ENCODE assay signal across 24 mouse cellular contexts in the genomic region with DNA sequence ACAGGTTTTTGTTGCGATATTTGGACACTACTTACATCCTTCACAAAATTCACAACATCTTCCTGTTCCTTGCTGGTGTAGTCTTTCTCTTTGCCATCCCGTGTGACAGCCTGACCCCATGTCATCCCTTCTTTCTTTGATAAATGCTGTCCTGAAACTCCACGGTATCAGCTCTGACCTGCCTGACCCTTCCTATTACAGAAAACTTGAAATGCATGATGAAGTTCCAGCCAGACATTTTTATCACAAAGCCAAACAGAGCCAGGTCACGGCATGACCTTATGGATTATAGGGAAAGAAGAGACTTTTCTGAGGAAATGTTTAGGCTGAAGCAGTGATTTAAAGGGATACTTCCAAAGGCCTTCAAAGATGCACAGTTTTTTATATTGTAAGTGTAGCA.
DNase-seq lines count a peak whose midpoint lies in the region; ATAC-seq lines count a peak whose summit lies in the region.
"Had no signal": no experiment of that assay in that cellular context is flagged by ENCODE, and none has a peak within 500 bp of the region (broad histone marks: within the 10 kb centered on the region; RNA-seq: fewer than 3 reads in every experiment).

No protein-coding gene starts in this region.

- no peaks in the 10 kb centered on the region for H3K27me3 ChIP-seq in kidney, embryonic 16.5 days (ENCODE audit: insufficient read depth, low read length)
- H3K27me3 ChIP-seq in intestine, embryonic 15.5 days (replicated peaks), result no peaks in the 10 kb centered on the region
- H3K27me3 ChIP-seq: embryonic facial prominence, embryonic 15.5 days; hindbrain, embryonic 13.5 days; Patski had no signal

- H3K4me2 ChIP-seq in kidney, embryonic 16.5 days (replicated peaks; ENCODE audit: low read depth, low read length), result no peak overlapping the region
- no peak overlapping the region for H3K4me2 ChIP-seq in intestine, embryonic 15.5 days (replicated peaks)
- H3K4me2 ChIP-seq: embryonic facial prominence, embryonic 15.5 days; hindbrain, embryonic 13.5 days had no signal

- peak; percentile 5; the same call in 1 of the 2 replicates for ATAC-seq in kidney, embryonic 16.5 days (ENCODE audit: low FRiP score, low TSS enrichment)
- ATAC-seq in intestine, embryonic 15.5 days, result peak; percentile 15; the same call in 1 of the 2 replicates
- no peak for ATAC-seq in megakaryocyte-erythroid progenitor cell, adult 5-6 weeks (replicated peaks; ENCODE audit: low FRiP score, low TSS enrichment, poor library complexity, severe bottlenecking)
- ATAC-seq: activated CD4-positive, CD25-positive, alpha-beta regulatory T cell, adult 4 months; forebrain, embryonic 14.5 days; hindbrain, postnatal 0 days; Patski had no signal

- H3K27ac ChIP-seq in kidney, embryonic 16.5 days (ENCODE audit: low read length), result no peak overlapping the region
- 0 out of 2 replicates have a peak overlapping the region, but pooled peaks have one; percentile 20 for H3K27ac ChIP-seq in intestine, embryonic 15.5 days
- H3K27ac ChIP-seq: embryonic facial prominence, embryonic 15.5 days; forebrain, embryonic 10.5 days; heart, embryonic 10.5 days; hindbrain, embryonic 13.5 days; hindbrain, postnatal 0 days had no signal

- H3K4me1 ChIP-seq in kidney, embryonic 16.5 days (ENCODE audit: insufficient read depth, low read length), result peaks cover 7% of the 10 kb centered on the region; the same call in 1 of the 2 replicates
- H3K4me1 ChIP-seq in intestine, embryonic 15.5 days (replicated peaks), result no peaks in the 10 kb centered on the region
- H3K4me1 ChIP-seq: embryonic facial prominence, embryonic 15.5 days; hindbrain, embryonic 13.5 days had no signal

- no peaks in the 10 kb centered on the region for H3K36me3 ChIP-seq in kidney, embryonic 16.5 days (ENCODE audit: insufficient read depth, low read length)
- no peaks in the 10 kb centered on the region for H3K36me3 ChIP-seq in intestine, embryonic 15.5 days
- H3K36me3 ChIP-seq: embryonic facial prominence, embryonic 15.5 days; heart, embryonic 10.5 days; hindbrain, embryonic 13.5 days had no signal

- no peaks in the 10 kb centered on the region for H3K9me3 ChIP-seq in kidney, embryonic 16.5 days (ENCODE audit: low read length)
- no peaks in the 10 kb centered on the region for H3K9me3 ChIP-seq in intestine, embryonic 15.5 days
- H3K9me3 ChIP-seq: embryonic facial prominence, embryonic 15.5 days; forebrain, embryonic 10.5 days; heart, embryonic 10.5 days; hindbrain, embryonic 13.5 days had no signal

- no peak overlapping the region for H3K9ac ChIP-seq in kidney, embryonic 16.5 days (replicated peaks; ENCODE audit: low read length)
- H3K9ac ChIP-seq in intestine, embryonic 15.5 days, result no peak overlapping the region
- H3K9ac ChIP-seq: embryonic facial prominence, embryonic 15.5 days; hindbrain, embryonic 13.5 days had no signal

- H3K4me3 ChIP-seq in kidney, embryonic 16.5 days (ENCODE audit: low read length), result no peak overlapping the region
- no peak overlapping the region for H3K4me3 ChIP-seq in intestine, embryonic 15.5 days (replicated peaks)
- H3K4me3 ChIP-seq: embryonic facial prominence, embryonic 15.5 days; erythroblast, embryonic 14.5 days; forebrain, embryonic 10.5 days; heart, embryonic 10.5 days; hindbrain, embryonic 13.5 days had no signal

- peak; percentile 51 for DNase-seq in embryo, embryonic 10 days (ENCODE audit: low spot score)
- DNase-seq in embryo, embryonic 9.5 days (ENCODE audit: extremely low spot score), result no peak
- no peak for DNase-seq in kidney, postnatal 36 days
- DNase-seq in yolk sac, embryonic 10.5 days (ENCODE audit: low spot score), result peak; percentile 67
- DNase-seq: adrenal gland, adult 2 months; adrenal gland, postnatal 25 days; cerebellum, adult 18-20 months; cerebellum, adult 9-11 months; cerebellum, postnatal 36 days; gastrocnemius, postnatal 36 days; heart, adult 11 months; heart, postnatal 10 days had no signal

- 20% methylated on average over 4 of the region's 4 CpGs for WGBS in kidney, embryonic 16.5 days
- WGBS in intestine, embryonic 15.5 days, result 20% methylated on average over 4 of the region's 4 CpGs

Comparison
In these comparisons a context has a peak if more than half of its experiments do, and no peak if none do; other contexts are left out.
1. DNase-seq: peak in embryo, embryonic 10 days (single experiment) and yolk sac, embryonic 10.5 days (single experiment); none in embryo, embryonic 9.5 days (single experiment) and kidney, postnatal 36 days (0 of 2).